Mouse (Mus musculus): ENCODE measurements around the gene Fgd5.

The Fgd5 gene

DNA sequence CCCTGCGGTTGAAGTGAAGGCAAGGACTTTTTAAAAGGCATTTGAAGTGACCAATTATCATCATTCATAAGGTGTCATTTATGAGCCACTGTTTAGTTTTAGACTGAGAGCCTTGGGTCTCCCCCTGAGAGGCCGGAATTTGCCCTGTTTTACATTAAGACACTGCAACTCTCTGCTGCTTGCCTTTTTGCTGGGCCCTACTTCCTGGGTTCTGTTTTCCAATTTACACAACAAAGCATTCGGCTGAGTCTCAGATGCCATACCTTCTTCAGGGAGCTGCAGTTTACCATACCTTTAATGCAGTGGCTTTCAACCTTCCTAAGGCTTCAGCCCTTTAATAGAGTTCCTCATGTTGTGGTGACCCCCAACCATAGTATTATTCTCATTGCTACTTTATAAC, 26.1 kb downstream of the Fgd5 start:
- DNase-seq (ENCODE audit: extremely low spot score, low read depth, low spot score) = no peak

DNA sequence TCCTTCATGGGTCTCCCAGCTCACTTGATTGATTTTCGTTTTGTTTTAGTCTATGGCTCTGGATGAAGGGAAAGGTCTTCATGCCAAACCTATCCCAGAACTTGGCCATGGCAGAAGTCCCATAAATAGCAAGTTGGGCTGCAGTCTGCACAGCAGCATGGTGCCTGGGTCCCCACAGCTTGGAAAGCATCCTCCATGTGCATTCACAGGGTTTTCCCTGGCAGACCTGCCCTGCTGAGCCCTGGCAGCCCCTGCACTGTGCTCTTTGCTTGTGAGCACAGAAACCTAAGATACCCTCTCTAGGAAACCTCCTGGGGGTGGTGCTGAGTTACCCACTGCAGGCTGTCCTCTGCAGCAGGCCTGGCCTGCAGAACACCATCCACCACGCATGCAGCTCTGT, 32.2 kb downstream of the Fgd5 start:
- no peak for DNase-seq (ENCODE audit: extremely low spot score, low read depth, low spot score)

DNA sequence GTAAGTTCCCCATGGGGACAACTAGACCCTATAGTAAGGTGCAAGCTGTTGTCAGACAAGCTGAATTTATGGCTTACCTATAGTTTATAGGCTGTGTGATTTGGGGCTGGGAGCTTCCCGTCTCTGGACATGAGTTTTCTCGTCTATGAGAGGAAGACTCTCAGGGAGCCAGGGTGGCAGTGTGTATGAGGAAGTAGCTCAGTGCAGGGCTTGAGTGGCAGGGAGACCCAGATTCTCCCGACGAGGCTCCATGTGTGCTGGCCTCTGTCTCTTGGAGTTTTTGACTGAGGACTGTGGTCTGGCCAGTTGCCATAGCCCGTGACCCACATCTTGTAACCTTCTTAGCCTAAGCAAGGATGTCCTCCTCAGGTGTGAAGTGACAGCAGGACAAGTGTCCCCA, 33.7 kb downstream of the Fgd5 start:
- no peak for DNase-seq (ENCODE audit: extremely low spot score, low read depth, low spot score)

DNA sequence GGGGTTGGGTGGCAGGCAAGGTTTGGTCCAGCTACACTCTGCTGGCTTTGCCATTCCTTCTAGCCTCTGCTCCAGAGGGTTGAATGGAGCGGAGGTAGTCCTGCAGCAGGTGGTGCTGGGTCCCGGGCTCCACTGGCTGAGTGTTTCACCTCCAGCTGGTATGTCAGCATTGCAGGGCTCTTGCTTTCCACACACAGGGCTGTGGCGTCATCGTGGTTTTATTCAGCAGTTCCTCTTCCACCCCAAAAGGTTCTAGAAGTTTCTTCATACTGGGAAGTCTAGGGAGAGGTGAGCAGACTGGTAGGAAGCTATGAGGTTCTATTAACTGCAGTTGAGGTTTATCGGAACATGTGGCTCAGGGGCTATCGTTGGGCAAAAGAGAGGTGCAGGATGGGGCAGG, 34.4 kb downstream of the Fgd5 start:
- DNase-seq (ENCODE audit: extremely low spot score, low read depth, low spot score) = no peak

DNA sequence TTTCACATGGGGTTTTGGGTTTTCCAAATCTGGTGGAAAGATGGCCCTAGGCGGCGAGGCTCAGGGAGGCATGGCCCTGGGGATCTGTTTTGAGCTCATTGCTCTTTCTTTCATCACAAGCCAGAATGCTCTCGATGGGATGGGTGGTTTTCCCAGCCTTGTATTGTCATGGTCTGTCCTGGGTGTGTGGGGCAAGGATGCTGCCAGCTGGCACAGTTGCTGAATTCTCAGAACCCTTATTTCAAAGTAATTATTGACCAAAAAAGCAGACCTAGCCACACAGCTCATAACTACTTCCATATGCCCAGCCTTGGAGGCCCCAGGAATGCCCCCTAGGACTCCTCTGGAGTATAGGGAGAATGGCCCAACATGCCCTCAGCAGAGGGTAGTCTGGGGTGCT, 34.9 kb downstream of the Fgd5 start:
- no peak for DNase-seq (ENCODE audit: extremely low spot score, low read depth, low spot score)

DNA sequence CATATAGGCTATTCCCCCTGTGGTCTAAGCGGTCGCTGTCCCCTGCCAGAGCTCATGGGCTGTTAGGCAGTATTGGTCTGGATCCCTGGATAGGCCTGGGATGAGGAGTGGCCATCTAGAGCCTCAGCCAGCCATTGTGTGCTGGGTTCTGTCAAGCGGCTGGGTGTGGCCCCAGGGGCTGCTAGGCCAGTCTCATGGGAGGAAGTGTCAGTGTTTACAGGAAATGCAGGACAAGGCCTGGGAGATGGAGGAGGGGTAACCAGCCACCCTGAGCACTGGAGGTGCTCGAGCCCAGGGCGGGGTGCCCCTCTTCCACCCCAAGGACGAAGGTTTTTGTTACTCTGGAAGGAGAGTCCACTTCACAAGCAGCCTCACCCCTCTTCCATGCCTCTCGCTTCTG, 36.3 kb downstream of the Fgd5 start:
- no peak for DNase-seq (ENCODE audit: extremely low spot score, low read depth, low spot score)

DNA sequence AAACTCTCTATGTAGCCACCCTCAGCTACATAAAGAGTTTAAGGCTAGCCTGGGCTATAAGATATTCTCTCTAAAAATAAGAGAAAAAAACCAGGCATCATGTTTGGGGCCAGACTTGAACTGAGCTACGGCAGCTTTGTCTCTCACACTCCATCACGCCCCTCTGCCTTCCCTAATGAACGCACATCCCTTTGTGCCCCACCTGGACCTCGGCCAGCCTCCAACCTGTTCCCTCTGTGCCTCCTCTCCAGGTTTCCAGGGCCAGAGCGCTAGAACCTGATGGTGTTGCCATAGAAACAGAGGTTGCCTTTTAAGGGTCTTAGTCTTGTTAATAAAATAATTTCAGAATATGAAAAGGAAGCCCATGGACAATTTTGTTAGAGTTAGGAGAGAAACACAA, 37.2 kb downstream of the Fgd5 start:
- DNase-seq (ENCODE audit: extremely low spot score, low read depth, low spot score) = no peak

DNA sequence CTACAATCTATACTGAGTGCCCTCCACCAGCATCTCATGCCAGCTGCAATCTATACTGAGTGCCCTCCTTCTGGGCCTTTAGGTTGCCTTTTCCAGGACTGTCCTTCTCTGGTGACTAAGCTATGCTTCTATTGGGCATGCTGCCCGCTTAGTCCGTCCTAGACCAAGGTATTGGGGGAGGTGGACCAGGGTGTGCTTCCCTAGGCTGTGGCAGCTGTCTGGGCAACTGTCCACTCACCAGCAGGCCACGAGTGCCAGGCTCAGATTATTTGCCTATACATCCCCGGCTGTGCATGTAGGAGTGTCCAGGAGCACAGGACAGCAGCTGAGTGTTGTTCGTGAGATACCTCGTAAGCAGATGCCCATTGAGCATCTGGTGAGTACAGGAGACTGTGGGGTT, 38.1 kb downstream of the Fgd5 start:
- DNase-seq (ENCODE audit: extremely low spot score, low read depth, low spot score) = no peak

DNA sequence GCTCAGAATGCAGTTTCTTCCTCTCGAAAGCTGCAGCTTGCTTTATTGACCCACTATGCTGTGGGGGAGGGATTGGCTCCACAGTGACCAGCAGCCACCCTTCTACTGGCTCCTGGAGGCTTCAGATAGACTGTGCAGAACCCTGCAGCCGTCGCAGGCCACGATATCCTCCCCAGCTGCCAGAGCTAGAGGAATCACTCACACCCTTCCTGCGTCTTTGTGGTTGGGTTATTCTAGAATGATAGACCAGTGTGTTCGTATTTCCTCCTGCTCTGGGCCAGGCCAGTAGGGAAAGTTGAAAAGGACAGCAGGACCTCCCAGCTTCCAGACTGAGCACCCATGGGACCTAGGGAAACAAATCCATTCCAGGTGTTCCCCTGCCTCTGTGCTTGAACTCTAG, 39.7 kb downstream of the Fgd5 start:
- no peak for DNase-seq (ENCODE audit: extremely low spot score, low read depth, low spot score)

DNA sequence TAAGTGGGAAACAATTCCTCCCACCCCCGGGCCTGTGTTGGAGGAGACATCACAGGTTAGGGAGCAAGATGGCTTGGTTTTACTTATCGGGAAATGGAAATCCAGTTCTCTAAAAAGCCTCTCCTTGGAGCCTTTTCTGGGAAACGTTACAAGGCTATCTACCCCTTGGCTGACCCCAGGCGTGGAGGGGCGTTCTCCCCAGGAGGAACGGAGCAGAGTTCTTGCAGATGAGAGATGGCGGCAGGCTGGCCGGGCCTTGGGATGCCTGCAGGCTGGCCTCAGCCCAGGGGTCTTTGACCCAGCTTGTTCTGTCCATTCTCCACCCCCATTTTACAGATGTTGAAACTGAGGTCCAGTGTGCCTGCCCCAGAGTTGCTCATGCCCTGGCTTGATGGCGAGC, 42.4 kb downstream of the Fgd5 start:
- no peak for DNase-seq (ENCODE audit: extremely low spot score, low read depth, low spot score)

DNA sequence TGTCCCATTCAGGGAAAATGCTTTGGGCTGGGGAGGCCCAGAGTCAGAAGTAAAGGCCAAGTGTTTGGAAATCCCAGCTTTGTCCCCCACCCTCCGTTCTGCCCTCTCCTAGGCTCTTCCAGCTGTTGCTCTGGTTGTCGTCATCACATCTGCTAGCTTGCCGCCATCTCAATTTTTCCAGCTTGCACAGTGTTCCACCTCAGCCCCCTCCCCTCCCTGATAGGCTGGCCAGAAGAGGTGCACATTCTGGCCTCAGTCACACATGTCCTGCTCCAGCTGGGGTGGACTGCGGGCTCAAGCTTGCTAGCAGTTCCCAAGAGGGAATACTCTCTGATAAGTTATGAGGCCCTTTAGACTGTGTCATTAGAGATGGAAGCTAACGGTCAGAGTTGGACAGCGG, 42.8 kb downstream of the Fgd5 start:
- no peak for DNase-seq (ENCODE audit: extremely low spot score, low read depth, low spot score)

DNA sequence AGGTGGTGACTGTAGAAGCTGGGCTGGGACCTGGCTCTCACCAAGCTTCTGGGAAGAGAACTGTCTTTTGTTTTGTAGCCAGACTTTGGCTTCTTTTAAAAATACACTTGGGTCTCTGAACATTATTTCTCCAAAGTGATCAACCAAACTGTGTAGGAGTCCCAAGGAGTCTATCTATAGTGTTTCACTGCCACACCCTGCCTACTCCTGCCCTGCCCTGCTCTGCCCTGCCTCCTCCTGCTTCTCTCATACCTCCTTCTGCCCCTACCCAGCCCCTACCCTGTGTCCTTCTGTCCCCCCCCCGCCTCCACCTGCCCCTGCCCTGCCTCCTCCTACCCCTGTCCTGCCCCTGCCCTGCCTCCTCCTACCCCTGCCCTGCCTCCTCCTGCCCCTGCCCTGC, 46.6 kb downstream of the Fgd5 start:
- no peak for DNase-seq (ENCODE audit: extremely low spot score, low read depth, low spot score)

DNA sequence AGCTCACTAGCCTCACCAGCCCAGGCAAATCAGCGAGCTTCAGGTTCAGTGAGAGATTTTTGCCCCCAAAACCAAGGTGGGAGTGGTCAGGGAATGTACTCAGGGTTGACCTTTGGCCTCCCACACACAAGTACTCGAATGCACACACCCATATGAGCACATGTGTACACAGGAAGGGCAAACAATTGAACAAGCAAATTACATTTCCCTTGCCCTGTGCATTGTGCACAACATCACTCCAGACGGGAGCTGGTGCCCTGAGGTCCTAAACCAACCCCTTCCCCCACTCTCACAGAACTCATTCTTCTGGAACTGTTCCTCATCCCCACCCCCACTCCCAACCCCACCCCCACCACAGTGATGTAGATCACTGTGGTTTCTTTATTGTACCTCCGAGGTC, 48.7 kb downstream of the Fgd5 start:
- DNase-seq (ENCODE audit: extremely low spot score, low read depth, low spot score) = no peak

DNA sequence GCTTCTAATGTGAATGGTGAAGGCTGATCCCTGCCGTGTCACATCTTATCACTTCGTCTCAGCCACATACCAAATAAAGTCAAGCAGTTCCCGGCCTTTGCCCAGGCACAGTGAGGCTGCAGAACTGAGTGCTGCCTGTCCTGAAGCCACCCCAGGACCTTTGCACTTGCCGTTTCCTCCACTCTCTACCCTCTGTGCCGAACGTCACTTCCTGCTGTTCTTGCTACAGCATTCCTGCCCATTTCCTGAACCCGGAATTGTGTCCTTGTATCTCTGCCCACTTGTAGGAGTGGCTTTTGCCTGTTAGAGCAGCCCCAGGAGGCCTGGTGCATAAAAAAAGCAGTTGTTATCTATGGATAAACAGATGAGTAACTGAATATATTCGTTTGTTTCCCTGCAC, 52.0 kb downstream of the Fgd5 start:
- no peak for DNase-seq (ENCODE audit: extremely low spot score, low read depth, low spot score)

DNA sequence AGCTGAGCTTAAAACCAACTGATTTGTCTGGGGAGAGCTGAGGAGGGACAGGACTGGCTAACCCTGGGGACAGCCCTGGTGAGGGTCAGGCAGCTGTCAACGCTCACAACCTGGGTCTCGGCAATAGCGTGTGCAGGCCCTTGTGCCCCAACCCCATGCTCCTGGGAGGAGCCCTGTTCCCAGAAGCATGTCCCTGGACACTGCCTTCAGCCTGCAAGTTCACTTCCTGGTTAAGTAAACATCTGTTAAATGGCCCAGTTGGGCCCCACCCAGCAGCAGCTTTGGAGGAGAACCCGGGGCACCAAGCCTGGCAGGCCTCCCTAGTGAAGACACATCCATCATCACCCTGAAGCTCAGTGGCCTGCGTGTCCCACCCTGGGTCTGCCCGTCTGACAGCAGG, 56.0 kb downstream of the Fgd5 start:
- no peak for DNase-seq (ENCODE audit: extremely low spot score, low read depth, low spot score)

DNA sequence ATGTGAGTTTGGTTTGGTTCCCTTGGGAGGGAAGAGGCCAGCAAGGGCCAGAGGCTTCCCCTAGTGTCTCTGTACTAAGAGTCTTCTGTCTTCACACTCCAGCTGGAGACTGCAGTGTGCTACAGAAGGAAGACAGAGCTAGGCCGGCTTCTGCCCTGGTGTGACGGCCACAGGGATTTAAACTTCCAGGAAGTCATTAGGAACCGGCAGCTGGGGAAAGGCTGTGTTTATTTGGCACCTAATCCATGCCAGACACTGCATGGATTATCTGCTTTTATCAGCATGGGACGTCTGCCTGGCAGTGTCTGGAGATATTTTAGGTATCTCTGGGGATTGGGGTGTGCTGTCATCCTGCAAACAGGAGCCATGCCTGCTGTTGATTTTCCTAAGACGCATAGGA, 57.7 kb downstream of the Fgd5 start:
- DNase-seq (ENCODE audit: extremely low spot score, low read depth, low spot score) = no peak

DNA sequence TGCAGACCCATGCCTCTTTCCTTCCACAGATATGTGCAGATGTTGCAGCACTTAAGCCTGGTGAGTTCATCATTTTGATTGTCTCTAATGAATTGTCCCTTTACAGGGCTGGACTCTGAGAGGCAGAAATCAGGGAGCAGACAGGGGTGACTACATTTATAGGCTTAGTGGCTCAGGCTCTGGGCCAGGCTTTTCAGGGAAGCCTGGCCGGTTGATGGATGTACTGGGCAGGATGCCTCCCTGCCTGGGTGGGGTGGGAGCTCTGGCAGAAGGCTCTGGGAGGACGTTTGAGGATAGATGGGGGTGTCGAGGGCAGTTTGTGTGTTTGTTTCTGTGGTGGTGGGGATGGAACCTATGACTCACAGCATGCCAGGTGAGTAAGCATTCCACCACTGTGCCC, 59.5 kb downstream of the Fgd5 start:
- DNase-seq (ENCODE audit: extremely low spot score, low read depth, low spot score) = no peak

DNA sequence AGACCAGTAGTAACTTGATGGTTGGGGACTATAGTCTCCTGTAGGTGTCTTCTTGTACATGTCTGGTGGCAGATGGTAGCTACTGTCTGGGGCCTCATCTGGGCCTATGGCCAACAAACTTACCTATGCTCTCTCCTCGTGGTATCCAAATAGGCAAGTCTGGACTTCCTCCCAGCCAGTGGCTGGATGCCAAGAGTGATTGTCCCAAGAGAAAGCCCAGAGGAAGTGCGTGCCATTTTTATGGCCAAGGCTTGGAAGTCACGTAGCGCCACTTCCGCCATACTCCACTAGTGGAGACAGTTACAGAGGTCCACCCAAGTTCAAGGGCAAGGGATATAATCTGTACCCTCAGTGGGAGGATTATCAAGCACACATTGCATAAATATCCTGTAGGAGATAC, 62.6 kb downstream of the Fgd5 start:
- DNase-seq (ENCODE audit: extremely low spot score, low read depth, low spot score) = no peak

DNA sequence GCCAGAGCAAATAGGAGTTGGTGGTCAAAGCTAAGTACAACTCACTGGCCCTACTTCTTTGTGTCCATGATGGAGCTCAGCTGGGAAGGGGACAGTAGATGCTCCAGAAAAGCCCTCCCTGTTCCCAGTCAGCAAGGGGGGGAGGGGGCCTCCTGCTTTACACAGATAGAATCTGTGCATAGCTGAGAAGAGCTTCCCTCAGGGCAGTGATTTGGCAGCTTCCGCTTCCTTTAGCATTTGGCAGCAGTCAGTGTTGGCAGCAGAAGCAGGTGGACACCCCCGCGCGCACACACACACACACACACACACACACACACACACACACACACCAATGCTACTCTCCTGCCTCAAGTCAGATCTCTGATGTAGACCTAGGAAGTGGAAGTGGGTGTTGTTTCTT, 63.4 kb downstream of the Fgd5 start:
- DNase-seq (ENCODE audit: extremely low spot score, low read depth, low spot score) = no peak

DNA sequence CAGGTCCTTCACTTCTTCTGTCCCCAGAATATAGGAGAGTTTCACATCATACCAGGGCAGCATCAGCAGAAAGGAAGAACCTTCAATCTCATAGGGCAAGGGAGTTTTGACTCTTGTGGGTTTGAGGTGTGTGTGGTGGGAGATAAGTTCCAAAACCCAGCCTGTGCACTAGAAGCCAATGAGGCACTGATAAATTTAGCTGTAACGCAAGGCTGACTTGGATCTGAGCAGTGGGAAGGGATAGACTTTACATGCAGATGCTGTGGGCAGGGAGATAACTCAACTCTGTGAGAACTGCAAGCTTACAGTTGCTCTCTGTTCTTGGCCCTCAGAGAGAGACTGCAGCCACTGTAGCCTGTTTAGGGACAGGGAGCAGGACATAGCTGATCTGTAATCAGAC, 64.2 kb downstream of the Fgd5 start:
- no peak for DNase-seq (ENCODE audit: extremely low spot score, low read depth, low spot score)

DNA sequence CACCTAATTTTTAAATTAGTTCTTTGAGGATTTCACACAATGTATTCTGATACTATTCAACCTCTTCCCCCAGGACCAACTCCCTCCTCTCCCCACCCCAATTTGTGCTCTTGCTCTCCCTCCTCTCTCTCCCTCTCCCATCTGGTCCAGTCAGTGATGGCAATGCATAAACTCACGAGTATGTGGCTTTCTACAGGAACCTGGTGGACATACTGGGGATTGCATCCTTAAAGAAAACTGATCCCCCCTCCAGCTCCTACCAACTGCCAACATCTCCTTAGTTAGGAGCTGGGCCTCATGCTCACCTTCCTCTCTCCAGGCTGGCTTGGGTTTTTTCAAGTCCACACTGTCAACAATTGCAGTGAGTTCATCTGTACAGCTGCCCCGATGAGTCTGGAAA, 79.1 kb downstream of the Fgd5 start:
- no peak for DNase-seq (ENCODE audit: extremely low spot score, low read depth, low spot score)

DNA sequence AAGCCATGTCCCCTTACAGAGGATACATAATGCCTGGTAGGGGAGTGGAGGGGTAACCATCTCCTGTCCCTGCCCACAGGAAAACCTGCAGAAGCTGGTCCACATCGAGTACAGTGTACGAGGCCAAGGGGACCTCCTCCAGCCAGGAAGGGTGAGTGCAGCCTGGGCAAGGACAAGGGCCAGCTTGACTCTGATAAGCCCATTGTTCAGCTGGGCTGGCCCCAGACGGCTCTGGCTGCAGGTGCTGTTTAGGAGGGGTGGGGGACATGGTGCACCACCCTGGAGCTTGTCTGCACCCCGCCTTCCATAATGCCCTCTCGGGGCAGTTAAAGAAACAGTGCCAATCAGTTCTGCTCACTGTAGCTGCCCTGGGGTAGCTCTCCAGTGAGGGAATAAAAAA, 83.0 kb downstream of the Fgd5 start:
- no peak for DNase-seq (ENCODE audit: extremely low spot score, low read depth, low spot score)

DNA sequence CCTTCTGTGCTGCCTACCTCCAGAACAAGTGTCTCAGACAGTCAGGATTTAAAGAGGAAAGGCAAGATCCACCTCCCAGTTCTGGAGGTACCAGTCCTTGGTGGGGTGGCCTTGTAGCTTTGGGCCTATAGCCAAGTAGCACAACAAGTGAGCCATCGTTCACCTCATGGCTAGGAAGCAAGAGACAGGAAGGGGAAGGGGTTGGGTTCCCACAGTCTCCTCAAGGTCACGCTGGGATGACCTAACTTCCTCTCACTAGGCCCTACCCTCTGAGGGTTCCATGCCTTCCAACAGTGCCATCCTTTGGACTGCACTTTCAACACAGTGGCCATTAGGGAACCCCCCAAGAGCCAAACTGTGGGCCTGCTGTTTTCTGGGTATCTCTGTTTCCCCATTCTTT, 84.8 kb downstream of the Fgd5 start:
- no peak for DNase-seq (ENCODE audit: extremely low spot score, low read depth, low spot score)

DNA sequence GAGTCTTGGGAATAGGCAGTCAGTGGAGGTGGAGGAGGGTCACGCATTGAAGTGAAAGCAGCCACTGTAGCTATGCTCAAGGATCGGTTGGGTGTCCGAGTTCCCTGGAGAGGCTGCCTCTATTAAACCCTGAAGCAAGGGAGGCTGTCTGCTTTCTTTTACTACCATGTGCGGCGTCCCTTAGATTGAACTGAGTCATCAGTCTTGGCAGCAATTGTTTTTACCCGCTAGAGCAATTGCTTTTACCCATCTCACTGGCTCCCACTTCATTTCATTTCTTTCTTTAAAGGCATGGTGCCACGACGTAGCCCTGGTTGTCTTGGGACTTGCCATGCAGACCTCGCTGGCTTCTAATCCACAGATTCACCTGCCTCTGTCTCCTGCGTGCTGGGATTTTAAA, 85.4 kb downstream of the Fgd5 start:
- DNase-seq (ENCODE audit: extremely low spot score, low read depth, low spot score) = no peak

Data from hindlimb bud, embryonic 11.5 days (tissue).